Mouse (Mus musculus) kidney, adult 2 months (tissue): ENCODE measurements around the gene Inpp4a. TPM values are rescaled to one million over a fixed set of nuclear protein-coding genes. Genes with fewer than 3 reads are reported as not detected.

ENCODE experiments used
- DNase-seq: peaks from one replicate; pipeline ENCODE4 v3.0.0; 2021
- H3K27ac ChIP-seq: fragments of 200-500 bp; 2 replicates; pipeline ENCODE4 v1.5.1; 2012; ENCODE audit warnings: low read depth, low read length, control low read depth, inconsistent platforms; ENCODE audit not compliant: insufficient read depth
- H3K27me3 ChIP-seq: fragments of 200-500 bp; replicated peaks from 2 replicates; pipeline ENCODE4 v1.6.1; 2012; ENCODE audit warnings: mild to moderate bottlenecking, moderate library complexity, low read length, inconsistent platforms; ENCODE audit not compliant: control insufficient read depth, insufficient read depth
- H3K36me3 ChIP-seq: fragments of 200-500 bp; 2 replicates; pipeline ENCODE4 v1.6.1; 2012; ENCODE audit warnings: mild to moderate bottlenecking, moderate library complexity, low read length, inconsistent platforms; ENCODE audit not compliant: control insufficient read depth, insufficient read depth
- H3K4me1 ChIP-seq: fragments of 200-500 bp; 2 replicates; pipeline ENCODE4 v1.6.1; 2011; ENCODE audit warnings: low read length; ENCODE audit not compliant: control insufficient read depth, insufficient read depth
- H3K4me3 ChIP-seq: fragments of 200-500 bp; 2 replicates; pipeline ENCODE4 v1.5.1; 2011; ENCODE audit warnings: mild to moderate bottlenecking, low read depth, low read length, control low read depth; ENCODE audit not compliant: insufficient read depth
- CTCF ChIP-seq: fragments of 200-500 bp; conservative IDR thresholded peaks from 2 replicates; pipeline ENCODE4 v1.5.1; 2011; ENCODE audit warnings: low read depth, mild to moderate bottlenecking, control low read depth, low read length, moderate library complexity, mixed read lengths; ENCODE audit not compliant: insufficient read depth, insufficient read length
- POLR2A ChIP-seq: fragments of 200-500 bp; IDR thresholded peaks from one replicate; pipeline ENCODE4 v1.6.1; 2011; ENCODE audit warnings: low read depth, low read length, control low read depth
- WGBS: fragments of 180-500 bp; shearing (Covaris S2); methylation state at CpG from one replicate; pipeline ENCODE4 v1.1.7; 2018; 5-methylcytosine and 5-hydroxymethylcytosine counted together
- polyA plus RNA-seq: library from polyadenylated mRNA; depleted of rRNA; stranded (reverse); fragments of >200 nt; gene quantifications from 2 replicates; pipeline ENCODE4 v1.2.3, GENCODE M21; 2012

The Inpp4a gene
- polyA plus RNA-seq, 1 experiment: 7.5 TPM

- Histone ChIP-seq H3K4me1 (no peaks in the 10 kb centered on the region), H3K27me3 (no peaks in the 10 kb centered on the region), H3K4me3 (no peak overlapping the region), H3K36me3 (no peaks in the 10 kb centered on the region), H3K27ac (no peak overlapping the region)
- no peak for TF ChIP-seq CTCF
- WGBS: 79% methylated on average over 9 of the region's 9 CpGs
- peak; percentile 17 for DNase-seq
Observed at GRCm38 (mm10) chr1:37347361-37348080, 47.9 kb downstream of the Inpp4a start.

- H3K27ac ChIP-seq: no peak overlapping the region
- TF ChIP-seq POLR2A (no peak), CTCF (no peak)
- no peaks in the 10 kb centered on the region for H3K27me3 ChIP-seq
- H3K36me3 ChIP-seq: no peaks in the 10 kb centered on the region
- no peaks in the 10 kb centered on the region for H3K4me1 ChIP-seq
- no peak for DNase-seq
- 72% methylated on average over 7 of the region's 7 CpGs for WGBS
- H3K4me3 ChIP-seq: no peak overlapping the region
Observed at GRCm38 (mm10) chr1:37350886-37351651, 51.4 kb downstream of the Inpp4a start.

GRCm38 (mm10) chr1:37351961-37352360, 52.3 kb downstream of the Inpp4a start:
- H3K27me3 ChIP-seq: no peaks in the 10 kb centered on the region
- no peak overlapping the region for H3K27ac ChIP-seq
- 98% methylated on average over 2 of the region's 2 CpGs for WGBS
- no peaks in the 10 kb centered on the region for H3K4me1 ChIP-seq
- no peak for DNase-seq
- H3K4me3 ChIP-seq: no peak overlapping the region
- H3K36me3 ChIP-seq: no peaks in the 10 kb centered on the region
- no peak for TF ChIP-seq CTCF

- TF ChIP-seq CTCF (no peak), POLR2A (no peak)
- 80% methylated on average over 4 of the region's 4 CpGs for WGBS
- DNase-seq: no peak
- no peaks in the 10 kb centered on the region for H3K27me3 ChIP-seq
- no peak overlapping the region for H3K4me3 ChIP-seq
- H3K27ac ChIP-seq: no peak overlapping the region
- H3K36me3 ChIP-seq: no peaks in the 10 kb centered on the region
- no peaks in the 10 kb centered on the region for H3K4me1 ChIP-seq
Observed at GRCm38 (mm10) chr1:37353456-37353855, 53.8 kb downstream of the Inpp4a start.

DNA sequence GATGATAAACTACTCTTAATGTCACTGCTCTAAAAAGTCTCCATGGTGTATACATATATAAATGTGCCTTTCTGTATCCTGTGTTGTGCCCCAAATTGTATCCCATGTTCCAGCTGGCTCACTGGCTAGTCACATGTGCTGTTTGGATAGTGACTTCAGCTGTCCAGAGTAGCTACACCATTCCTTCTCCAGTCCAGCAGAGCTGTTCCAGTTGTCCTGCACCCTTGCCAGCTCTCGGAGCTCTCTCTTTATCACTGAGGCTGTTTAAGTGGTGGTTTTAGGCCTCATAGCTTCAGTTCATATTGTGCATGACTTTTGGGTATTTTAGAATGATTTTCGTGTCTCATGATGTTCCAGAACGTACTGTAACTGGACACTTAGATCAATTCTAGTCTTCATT, 55.8 kb downstream of the Inpp4a start:
- no peak for DNase-seq
- Histone ChIP-seq H3K36me3 (no peaks in the 10 kb centered on the region), H3K4me1 (no peaks in the 10 kb centered on the region), H3K27ac (no peak overlapping the region), H3K4me3 (no peak overlapping the region), H3K27me3 (no peaks in the 10 kb centered on the region)
- TF ChIP-seq CTCF: no peak
- no peak for TF ChIP-seq POLR2A
- WGBS: 95% methylated on average over 3 of the region's 3 CpGs

GRCm38 (mm10) chr1:37356305-37356704, 56.6 kb downstream of the Inpp4a start:
- DNase-seq: no peak
- WGBS: 85% methylated on average over 3 of the region's 3 CpGs
- TF ChIP-seq CTCF (no peak), POLR2A (no peak)
- Histone ChIP-seq H3K36me3 (no peaks in the 10 kb centered on the region), H3K4me3 (no peak overlapping the region), H3K27me3 (no peaks in the 10 kb centered on the region), H3K27ac (no peak overlapping the region), H3K4me1 (no peaks in the 10 kb centered on the region)

DNA sequence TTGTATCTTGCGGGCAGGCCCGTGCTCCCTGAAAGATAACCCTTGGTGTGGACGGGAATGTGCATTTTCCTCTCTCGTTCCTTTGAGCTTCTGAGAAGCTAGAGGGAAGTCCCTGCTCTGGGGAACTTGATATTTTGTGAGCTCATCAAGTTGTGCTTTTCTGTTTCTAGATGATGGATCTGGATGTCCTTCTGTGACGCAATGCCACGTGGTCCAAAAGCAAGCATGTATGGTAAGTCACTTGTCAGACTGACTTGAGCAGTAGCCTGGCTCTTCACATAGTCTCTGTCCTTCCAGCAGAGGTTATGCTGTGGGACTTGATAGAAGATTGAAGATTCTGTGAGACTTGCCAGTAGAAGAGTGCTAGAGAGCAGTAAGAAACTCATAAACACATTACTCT, 57.5 kb downstream of the Inpp4a start:
- TF ChIP-seq CTCF: no peak
- TF ChIP-seq POLR2A: no peak
- Histone ChIP-seq H3K27ac (no peak overlapping the region), H3K4me3 (no peak overlapping the region), H3K27me3 (no peaks in the 10 kb centered on the region), H3K36me3 (no peaks in the 10 kb centered on the region), H3K4me1 (no peaks in the 10 kb centered on the region)
- 86% methylated on average over 6 of the region's 6 CpGs for WGBS
- no peak for DNase-seq
